ENCODE assay signal across 22 mouse cellular contexts in genomic region chr8:120341124-120341523, GRCm38 (mm10).
DNase-seq lines count a peak whose midpoint lies in the region; ATAC-seq lines count a peak whose summit lies in the region.
"Had no signal": no experiment of that assay in that cellular context is flagged by ENCODE, and none has a peak within 500 bp of the region (broad histone marks: within the 10 kb centered on the region; RNA-seq: fewer than 3 reads in every experiment).

No protein-coding gene starts in this region.

- DNase-seq in hindbrain, embryonic 11.5 days (ENCODE audit: low spot score), result no peak
- DNase-seq in ES-CJ7 (ENCODE audit: low read depth, low spot score), result peak; percentile 59
- DNase-seq in embryonic facial prominence, embryonic 10.5 days (ENCODE audit: low spot score), result no peak
- no peak for DNase-seq in testis, postnatal 10 days (ENCODE audit: low spot score)
- DNase-seq in embryo, embryonic 10.5 days (ENCODE audit: low spot score), result no peak
- no peak for DNase-seq in spleen, adult 18-20 months
- DNase-seq: adrenal gland, postnatal 36 days; B cell, adult 2 months; cerebellum, adult 11-12 months; cerebellum, postnatal 14 days; embryo, embryonic 11 days; heart, postnatal 14 days; liver, postnatal 0 days; lung, postnatal 14 days; thymus, postnatal 14 days had no signal

- WGBS in hindbrain, embryonic 11.5 days, result 53% methylated on average over 10 of the region's 10 CpGs
- 51% methylated on average over 10 of the region's 10 CpGs for WGBS in hindbrain, embryonic 12.5 days
- WGBS in embryonic facial prominence, embryonic 10.5 days, result 69% methylated on average over 10 of the region's 10 CpGs
- 41% methylated on average over 10 of the region's 10 CpGs for WGBS in midbrain, embryonic 12.5 days

- H3K4me3 ChIP-seq in hindbrain, embryonic 11.5 days (ENCODE audit: low read depth, low read length), result no peak overlapping the region
- H3K4me3 ChIP-seq in hindbrain, embryonic 12.5 days, result no peak overlapping the region
- no peak overlapping the region for H3K4me3 ChIP-seq in embryonic facial prominence, embryonic 10.5 days
- no peak overlapping the region for H3K4me3 ChIP-seq in midbrain, embryonic 12.5 days
- H3K4me3 ChIP-seq: embryonic facial prominence, embryonic 15.5 days; heart, embryonic 12.5 days; hindbrain, embryonic 15.5 days; limb, embryonic 15.5 days had no signal

- no peak overlapping the region for H3K4me2 ChIP-seq in hindbrain, embryonic 11.5 days (replicated peaks; ENCODE audit: low read depth, low read length)
- H3K4me2 ChIP-seq in hindbrain, embryonic 12.5 days (replicated peaks), result no peak overlapping the region
- no peak overlapping the region for H3K4me2 ChIP-seq in midbrain, embryonic 12.5 days (replicated peaks)
- H3K4me2 ChIP-seq: embryonic facial prominence, embryonic 15.5 days; heart, embryonic 12.5 days; hindbrain, embryonic 15.5 days; limb, embryonic 15.5 days had no signal

- H3K27me3 ChIP-seq in hindbrain, embryonic 11.5 days (ENCODE audit: control insufficient read depth, insufficient read depth, low read length), result no peaks in the 10 kb centered on the region
- H3K27me3 ChIP-seq in hindbrain, embryonic 12.5 days, result no peaks in the 10 kb centered on the region
- H3K27me3 ChIP-seq in embryonic facial prominence, embryonic 10.5 days (replicated peaks; ENCODE audit: low read depth, poor library complexity, severe bottlenecking), result peaks cover 35% of the 10 kb centered on the region; the same call in 1 of the 2 replicates
- peaks cover 13% of the 10 kb centered on the region; the same call in 1 of the 2 replicates for H3K27me3 ChIP-seq in midbrain, embryonic 12.5 days
- H3K27me3 ChIP-seq: embryonic facial prominence, embryonic 15.5 days; heart, embryonic 12.5 days; hindbrain, embryonic 15.5 days; limb, embryonic 15.5 days had no signal

- H3K9me3 ChIP-seq in hindbrain, embryonic 11.5 days (ENCODE audit: control insufficient read depth, low read length), result no peaks in the 10 kb centered on the region
- H3K9me3 ChIP-seq in hindbrain, embryonic 12.5 days (replicated peaks), result no peaks in the 10 kb centered on the region
- H3K9me3 ChIP-seq in embryonic facial prominence, embryonic 10.5 days, result no peaks in the 10 kb centered on the region
- H3K9me3 ChIP-seq in midbrain, embryonic 12.5 days, result no peaks in the 10 kb centered on the region
- H3K9me3 ChIP-seq: embryonic facial prominence, embryonic 15.5 days; hindbrain, embryonic 15.5 days; limb, embryonic 15.5 days had no signal

- peaks cover 24% of the 10 kb centered on the region for H3K4me1 ChIP-seq in hindbrain, embryonic 11.5 days (replicated peaks; ENCODE audit: control insufficient read depth, insufficient read depth, low read length)
- H3K4me1 ChIP-seq in hindbrain, embryonic 12.5 days, result peaks cover 80% of the 10 kb centered on the region
- peaks cover 97% of the 10 kb centered on the region for H3K4me1 ChIP-seq in embryonic facial prominence, embryonic 10.5 days
- peaks cover 82% of the 10 kb centered on the region for H3K4me1 ChIP-seq in midbrain, embryonic 12.5 days

- no peaks in the 10 kb centered on the region for H3K36me3 ChIP-seq in hindbrain, embryonic 11.5 days (ENCODE audit: control insufficient read depth, insufficient read depth, low read length)
- H3K36me3 ChIP-seq in hindbrain, embryonic 12.5 days, result no peaks in the 10 kb centered on the region
- peaks cover 8% of the 10 kb centered on the region; the same call in 1 of the 2 replicates for H3K36me3 ChIP-seq in embryonic facial prominence, embryonic 10.5 days (replicated peaks)
- H3K36me3 ChIP-seq in midbrain, embryonic 12.5 days, result no peaks in the 10 kb centered on the region
- H3K36me3 ChIP-seq: embryonic facial prominence, embryonic 15.5 days; hindbrain, embryonic 15.5 days; limb, embryonic 15.5 days had no signal

- no peak for ATAC-seq in hindbrain, embryonic 11.5 days (ENCODE audit: low FRiP score)
- ATAC-seq in hindbrain, embryonic 12.5 days (ENCODE audit: low FRiP score), result no peak
- ATAC-seq in midbrain, embryonic 12.5 days (ENCODE audit: low FRiP score, low read depth), result no peak
- ATAC-seq: intestine, embryonic 16.5 days; liver, postnatal 0 days had no signal

- peak overlapping the region; percentile 42; the same call in 1 of the 2 replicates for H3K27ac ChIP-seq in hindbrain, embryonic 11.5 days (ENCODE audit: low read depth, low read length)
- no peak overlapping the region for H3K27ac ChIP-seq in hindbrain, embryonic 12.5 days
- peak overlapping the region; percentile 59 for H3K27ac ChIP-seq in embryonic facial prominence, embryonic 10.5 days (replicated peaks)
- peak overlapping the region; percentile 17 for H3K27ac ChIP-seq in midbrain, embryonic 12.5 days (replicated peaks)
- H3K27ac ChIP-seq: embryonic facial prominence, embryonic 15.5 days; hindbrain, embryonic 15.5 days; limb, embryonic 15.5 days had no signal

- no peak overlapping the region for H3K9ac ChIP-seq in hindbrain, embryonic 11.5 days (ENCODE audit: low read depth, low read length)
- H3K9ac ChIP-seq in hindbrain, embryonic 12.5 days, result no peak overlapping the region
- H3K9ac ChIP-seq in midbrain, embryonic 12.5 days (replicated peaks), result no peak overlapping the region
- H3K9ac ChIP-seq: embryonic facial prominence, embryonic 15.5 days; heart, embryonic 12.5 days; hindbrain, embryonic 15.5 days; limb, embryonic 15.5 days; liver, postnatal 0 days had no signal
